Mouse (Mus musculus): Measurements from ENCODE around the gene Tbc1d13.
"Not testable (repeated sequence)": the region's sequence is repeated elsewhere in the genome, so short reads cannot be mapped to it uniquely, and the experiment has no call there.

Tbc1d13 gene

DNA sequence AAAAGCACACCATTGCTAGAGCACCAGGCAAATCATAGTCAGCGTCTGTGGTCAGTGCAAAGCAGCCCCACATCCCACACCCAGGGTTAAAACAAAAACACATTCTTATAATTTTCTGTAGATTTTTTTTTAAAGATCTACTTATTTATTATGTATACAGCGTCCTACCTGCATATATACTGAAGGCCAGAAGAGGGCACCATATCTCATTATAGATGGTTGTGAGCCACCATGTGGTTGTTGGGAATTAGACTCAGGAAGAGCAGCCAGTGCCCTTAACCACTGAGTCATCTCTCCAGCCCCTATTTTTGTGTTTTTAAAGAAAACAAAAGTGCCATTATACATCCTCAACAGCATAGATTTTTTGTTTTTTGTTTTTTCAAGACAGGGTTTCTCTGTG lies 4.8 kb upstream of the Tbc1d13 start:
- intact Hi-C loops (cut with DNase I): loop anchor here (5.0 kb wide), 1 partner anchor 34 kb away; no protein-coding TSS in a partner anchor

DNA sequence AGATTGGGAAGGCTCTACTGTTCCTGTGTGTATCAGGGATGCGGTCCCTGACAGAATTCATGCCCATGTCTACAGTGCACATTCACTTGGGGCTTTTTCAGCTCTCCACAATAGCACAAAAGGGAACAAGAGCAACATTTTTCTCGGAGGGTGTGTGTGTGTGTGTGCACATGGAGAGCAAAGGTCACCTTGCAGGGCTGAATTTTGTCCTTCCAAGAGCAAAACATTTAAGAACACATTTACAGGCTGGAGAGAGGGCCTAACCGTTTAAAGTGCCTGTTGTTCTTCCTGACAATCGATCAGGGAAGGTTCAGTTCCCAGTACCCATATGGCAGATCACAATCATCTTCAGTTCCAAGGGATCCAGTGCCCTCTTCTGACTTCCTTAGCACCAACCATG lies 3.4 kb upstream of the Tbc1d13 start:
- intact Hi-C loops (cut with DNase I): no loop called here

GRCm38 (mm10) chr2:30131240-30131639 lies 2.3 kb upstream of the Tbc1d13 start:
- intact Hi-C loops (cut with DNase I): not testable (repeated sequence)

DNA sequence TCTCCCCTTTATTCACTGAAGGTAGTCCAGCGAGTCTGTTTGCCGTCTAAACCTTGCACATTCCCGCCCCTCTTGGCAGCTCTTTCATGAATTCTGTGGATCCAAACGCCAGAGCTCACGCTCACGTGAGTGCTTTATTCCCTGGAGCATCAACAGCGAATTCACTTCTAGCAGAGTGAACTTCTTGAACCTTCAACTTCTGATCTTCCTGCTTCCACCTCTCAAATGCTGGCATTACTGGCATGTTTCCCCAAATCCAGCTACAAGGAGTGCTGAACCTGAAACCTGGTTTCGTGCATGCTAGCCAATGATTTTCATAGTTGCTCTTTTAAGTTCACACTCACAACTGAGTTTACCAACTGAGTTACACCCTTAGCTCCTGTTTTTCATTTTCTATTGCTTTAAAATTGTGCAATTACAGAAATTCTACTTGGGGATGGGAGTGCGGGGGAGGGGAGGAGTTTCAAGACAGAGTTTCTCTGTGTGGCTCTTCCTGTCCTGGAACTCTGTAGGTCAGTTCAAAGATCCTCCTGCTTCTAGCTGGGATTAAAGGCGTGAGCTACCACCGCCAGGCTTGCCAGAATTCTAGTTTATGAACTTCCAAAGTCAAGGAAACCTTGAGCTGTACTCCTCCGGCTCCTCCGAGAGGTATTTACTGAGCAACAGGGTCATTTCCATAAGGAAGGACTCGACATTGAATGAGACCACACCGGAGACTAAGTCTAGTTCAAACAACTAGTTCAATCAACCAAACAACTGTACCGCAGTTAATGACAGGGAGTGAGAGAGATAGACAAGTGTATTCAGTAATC lies 539 bp upstream of the Tbc1d13 start:
- intact Hi-C loops (cut with DNase I): no loop called here

DNA sequence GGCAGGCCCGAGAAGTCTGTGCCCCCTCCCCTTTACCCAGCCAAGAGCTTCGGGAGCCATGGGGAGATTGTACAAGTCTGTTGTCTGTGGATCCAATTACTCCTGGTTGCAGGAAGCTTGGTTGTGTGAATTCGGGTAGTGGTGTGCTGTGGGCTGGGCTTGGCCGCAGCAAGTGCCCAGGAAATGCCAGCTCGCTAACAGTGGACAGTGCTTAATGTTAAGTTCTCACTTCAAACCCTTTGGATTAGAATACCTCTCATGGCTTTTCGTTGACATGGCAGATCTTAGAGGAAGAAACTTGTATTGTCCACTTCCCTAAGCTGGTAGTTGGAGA lies 799 bp downstream of the Tbc1d13 start:
- intact Hi-C loops (cut with DNase I): no loop called here

GRCm38 (mm10) chr2:30134928-30135620 lies 1.5 kb downstream of the Tbc1d13 start:
- intact Hi-C loops (cut with DNase I): no loop called here

GRCm38 (mm10) chr2:30136458-30136857 lies 2.9 kb downstream of the Tbc1d13 start:
- intact Hi-C loops (cut with DNase I): no loop called here

DNA sequence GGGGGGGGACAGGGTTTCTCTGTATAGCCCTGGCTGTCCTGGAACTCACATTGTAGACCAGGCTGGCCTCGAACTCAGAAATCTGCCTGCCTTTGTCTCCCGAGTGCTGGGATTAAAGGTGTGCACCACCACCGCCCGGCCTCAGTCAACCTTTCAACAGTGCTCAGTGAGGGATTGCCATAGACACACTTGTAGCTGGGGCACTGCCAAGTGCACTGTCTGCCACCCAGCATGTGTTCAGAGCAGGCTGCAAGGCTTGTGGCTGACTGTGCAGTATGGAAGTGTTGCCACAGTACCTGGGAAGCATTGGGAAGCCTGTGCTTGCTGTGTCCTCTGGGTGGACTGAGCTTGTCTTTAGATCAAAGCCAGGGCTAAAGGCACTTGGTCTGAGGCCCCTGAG lies 6.5 kb downstream of the Tbc1d13 start:
- intact Hi-C loops (cut with DNase I): not testable (repeated sequence)

- intact Hi-C loops (cut with DNase I): no loop called here
These were observed 10.9 kb downstream of the Tbc1d13 start for GRCm38 (mm10) chr2:30144436-30144835.

DNA sequence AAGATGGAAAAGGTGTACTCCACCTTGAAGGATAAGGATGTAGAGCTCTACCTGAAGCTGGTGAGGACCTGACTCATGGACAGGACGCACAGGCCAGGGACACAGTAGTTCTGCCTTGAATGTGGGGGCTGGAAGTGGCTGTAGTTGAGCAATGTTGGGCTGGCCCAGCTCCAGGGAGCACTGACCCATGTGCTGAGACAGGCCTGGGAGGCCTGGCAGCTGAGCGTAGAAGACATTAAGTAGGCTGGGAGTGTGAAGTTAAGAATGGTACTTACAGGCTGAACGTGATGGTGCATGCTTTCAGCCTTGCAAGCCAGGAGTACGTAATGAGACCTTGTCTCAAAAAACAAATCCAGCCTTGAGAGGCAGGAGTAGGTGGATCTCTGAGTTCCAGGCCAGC lies 13.9 kb downstream of the Tbc1d13 start:
- intact Hi-C loops (cut with DNase I): no loop called here

- intact Hi-C loops (cut with DNase I): no loop called here
These were observed 18.3 kb downstream of the Tbc1d13 start for GRCm38 (mm10) chr2:30151840-30152239.

DNA sequence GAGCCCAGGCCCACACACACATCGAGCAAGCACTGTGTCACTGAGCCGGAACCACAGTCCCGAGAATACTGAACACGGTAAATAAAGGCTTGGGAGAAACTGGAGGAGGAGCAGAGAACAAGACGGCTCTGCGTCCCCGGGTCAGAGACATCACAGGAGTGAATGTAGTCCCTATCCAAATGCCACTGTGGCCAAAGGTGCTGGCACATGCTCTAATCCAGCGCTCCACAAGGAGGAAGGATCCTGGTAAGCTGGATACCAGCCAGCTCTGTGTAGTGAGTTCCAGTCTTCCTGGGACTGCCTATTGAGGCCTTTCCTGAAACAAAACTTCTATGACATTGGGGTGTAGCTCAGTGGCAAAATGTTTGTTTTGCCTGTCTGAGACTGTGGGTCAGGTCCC lies 19.1 kb downstream of the Tbc1d13 start:
- intact Hi-C loops (cut with DNase I): no loop called here

DNA sequence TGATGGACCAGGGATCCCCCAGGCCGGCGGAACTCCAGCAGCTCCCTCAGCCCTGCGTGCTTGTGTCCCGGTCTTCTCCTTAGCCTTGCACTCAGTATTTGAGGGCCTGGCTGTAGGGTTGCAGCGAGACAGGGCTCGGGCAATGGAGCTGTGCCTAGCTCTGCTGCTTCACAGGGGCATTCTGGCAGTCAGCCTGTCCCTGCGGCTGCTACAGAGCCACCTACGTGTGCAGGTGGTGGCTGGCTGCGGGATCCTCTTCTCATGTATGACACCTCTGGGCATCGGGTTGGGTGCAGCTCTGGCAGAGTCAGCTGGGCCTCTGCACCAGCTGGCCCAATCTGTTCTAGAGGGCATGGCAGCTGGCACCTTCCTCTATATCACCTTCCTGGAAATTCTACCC lies 26.3 kb downstream of the Tbc1d13 start:
- intact Hi-C loops (cut with DNase I): loop anchor here (5.0 kb wide), 1 partner anchor 33 kb away; no protein-coding TSS in a partner anchor

DNA sequence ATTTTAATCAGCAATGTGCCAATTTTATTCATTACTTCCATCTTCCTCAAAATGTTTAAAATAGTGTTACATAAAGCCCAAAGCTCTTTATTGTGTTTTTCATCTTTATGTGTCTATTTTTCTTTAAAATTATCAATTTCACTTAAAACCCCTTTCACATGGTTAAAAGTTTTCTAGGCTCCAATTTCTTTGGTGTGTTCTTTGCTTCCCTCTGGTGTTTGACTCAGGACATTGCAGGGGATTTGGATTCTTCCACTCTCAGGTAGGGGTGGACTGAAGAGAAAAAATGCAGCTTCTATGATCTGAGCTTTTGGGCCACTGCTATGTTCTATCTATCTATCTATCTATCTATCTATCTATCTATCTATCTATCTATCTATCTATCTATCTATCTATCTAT lies 28.3 kb downstream of the Tbc1d13 start:
- intact Hi-C loops (cut with DNase I): loop anchor here (5.0 kb wide), 1 partner anchor 35 kb away; no protein-coding TSS in a partner anchor

DNA sequence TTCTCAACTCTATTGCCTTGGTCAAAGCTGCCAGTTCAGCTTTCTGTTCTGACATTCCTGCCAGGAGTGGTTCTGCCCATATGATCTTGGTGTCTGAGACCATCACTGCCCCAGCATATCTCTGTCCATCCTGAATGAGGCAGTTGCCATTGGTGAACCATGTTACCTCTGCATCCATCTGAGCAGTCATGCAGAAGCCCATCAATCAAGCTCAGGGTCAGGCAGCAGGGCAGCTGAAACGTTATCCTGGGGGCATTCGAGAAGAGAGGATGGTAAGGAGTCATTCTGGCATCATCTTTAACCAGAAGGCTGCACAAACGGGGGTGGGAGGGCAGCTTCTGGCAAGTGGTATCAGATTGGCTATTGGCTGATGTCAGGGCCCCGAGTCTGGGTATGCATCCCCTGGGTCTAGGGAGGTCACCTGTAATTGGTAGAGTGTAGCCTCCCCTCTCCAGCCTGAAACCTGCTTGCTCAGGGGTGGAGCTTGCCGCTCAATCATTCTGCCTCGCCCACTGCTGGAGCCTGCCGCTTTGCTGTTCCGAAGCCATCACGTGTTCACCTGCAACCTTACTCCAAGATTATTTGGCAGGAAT lies 30.9 kb downstream of the Tbc1d13 start:
- intact Hi-C loops (cut with DNase I): loop anchor here (5.0 kb wide), 1 partner anchor 37 kb away; no protein-coding TSS in a partner anchor

DNA sequence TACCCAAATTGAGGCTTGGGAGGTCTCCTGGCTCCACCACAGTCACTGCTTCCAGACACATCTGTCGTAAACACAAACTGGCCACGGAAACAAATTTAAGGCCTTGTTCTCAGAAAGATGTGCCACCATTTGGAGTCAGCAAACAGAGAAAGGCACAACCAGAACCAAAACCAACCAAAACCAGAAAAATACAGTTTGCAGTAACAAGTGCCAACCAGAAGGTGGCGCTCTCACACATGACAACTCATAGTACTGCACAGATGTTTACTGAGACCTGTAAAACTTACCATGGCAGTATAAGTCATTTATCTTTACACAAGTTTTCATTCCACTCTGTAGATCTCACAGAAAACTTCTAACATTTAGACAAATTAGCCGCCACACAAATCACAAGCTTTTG lies 33.1 kb downstream of the Tbc1d13 start:
- intact Hi-C loops (cut with DNase I): no loop called here

- intact Hi-C loops (cut with DNase I): loop anchor here (10.0 kb wide), 1 partner anchor 63 kb away; the partner anchor contains the start of gene Lrrc8a
These were observed 37.9 kb downstream of the Tbc1d13 start, which contains the start of gene Endog for GRCm38 (mm10) chr2:30171371-30171996. Gene Endog, plus strand, starts transcription at chr2:30171493.

DNA sequence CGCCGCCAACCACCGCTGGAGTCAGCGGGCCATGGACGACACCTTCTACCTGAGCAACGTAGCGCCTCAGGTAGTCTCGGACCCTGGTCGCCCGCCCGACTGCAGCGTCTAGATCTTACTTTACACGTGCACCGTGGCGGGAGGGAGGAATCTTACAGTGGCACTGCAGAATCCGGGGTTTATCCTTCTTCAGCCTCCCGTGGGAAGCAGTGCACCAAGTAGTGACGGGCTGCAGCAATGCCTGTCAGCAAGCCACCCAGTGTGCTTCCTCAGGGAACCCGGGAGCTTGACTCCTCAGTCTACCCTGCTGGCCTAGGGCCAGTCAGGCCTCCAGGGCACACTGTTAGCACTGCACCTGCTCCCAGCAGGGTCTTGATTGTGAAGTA lies 38.4 kb downstream of the Tbc1d13 start:
- intact Hi-C loops (cut with DNase I): loop anchor here (10.0 kb wide), 1 partner anchor 63 kb away; the partner anchor contains the start of gene Lrrc8a

DNA sequence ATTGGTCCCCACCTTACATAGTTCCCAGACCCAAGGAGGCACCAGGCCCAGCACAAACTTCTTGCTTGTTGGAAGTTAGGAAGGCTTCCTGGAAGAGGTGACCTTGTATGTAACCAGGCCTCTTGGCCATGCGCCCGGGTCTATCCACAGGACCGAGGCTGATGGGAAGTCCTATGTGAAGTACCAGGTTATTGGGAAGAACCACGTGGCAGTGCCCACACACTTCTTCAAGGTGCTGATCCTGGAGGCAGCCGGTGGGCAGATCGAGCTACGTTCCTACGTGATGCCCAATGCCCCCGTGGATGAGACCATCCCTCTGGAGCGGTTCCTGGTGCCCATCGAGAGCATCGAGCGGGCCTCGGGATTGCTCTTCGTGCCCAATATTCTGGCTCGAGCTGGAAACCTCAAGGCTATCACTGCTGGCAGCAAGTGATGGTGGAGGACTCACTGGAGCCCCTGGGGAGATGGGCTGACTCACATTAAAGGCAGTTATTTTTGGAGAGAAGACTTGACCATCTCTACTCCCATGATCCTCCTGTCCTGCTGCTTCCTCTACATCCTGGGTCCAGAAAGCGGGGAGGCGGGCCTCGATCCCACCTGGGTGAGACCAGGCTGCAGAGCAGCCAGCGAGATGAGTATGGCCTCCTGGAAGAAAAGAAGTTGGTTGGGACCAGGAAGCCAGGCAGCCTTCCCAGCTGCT lies 40.1 kb downstream of the Tbc1d13 start:
- intact Hi-C loops (cut with DNase I): loop anchor here (10.0 kb wide), 1 partner anchor 61 kb away; the partner anchor contains the start of gene Lrrc8a

DNA sequence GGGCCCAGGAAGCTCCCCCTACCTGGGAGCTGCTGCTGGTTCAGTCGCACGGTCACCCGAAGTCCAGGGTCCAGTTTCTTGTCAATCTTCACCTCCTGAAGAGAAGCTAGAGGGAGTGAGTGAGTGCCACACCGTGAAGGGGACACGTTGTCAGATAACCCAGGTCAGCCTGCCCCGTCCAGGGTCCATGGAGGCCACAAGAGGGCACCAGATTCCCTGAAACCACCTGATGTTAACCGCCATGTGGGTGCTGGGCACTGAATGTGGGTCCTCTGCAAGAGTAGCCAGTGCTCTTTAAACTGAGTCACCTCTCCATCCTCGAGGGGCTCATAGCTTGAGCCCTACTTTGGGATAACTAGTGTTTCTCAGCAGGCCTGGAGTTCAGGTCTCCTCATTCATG lies 42.4 kb downstream of the Tbc1d13 start:
- intact Hi-C loops (cut with DNase I): loop anchor here (5.0 to 10.0 kb wide), 2 partner anchors 59 to 96 kb away; partner anchors contain the start of gene Lrrc8a

DNA sequence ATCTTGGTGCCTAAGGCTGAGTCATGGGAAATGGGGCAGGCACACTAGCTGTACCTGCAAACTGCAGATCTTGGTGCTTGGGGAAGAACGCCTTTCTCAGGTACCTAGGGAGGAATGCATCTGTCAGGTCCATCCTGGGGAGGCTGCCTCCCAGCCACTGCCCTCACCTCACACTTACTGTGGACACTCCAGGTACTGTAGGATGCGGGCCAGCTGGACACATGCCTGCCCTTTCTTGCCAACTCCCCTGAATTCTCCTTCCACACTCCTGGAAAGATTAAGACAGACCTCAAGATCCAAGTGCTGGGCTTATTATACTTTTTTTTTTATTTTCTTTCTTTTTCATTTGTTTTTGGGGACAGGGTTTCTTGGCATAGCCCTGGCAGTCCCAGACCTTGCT lies 43.0 kb downstream of the Tbc1d13 start:
- intact Hi-C loops (cut with DNase I): loop anchor here (5.0 to 10.0 kb wide), 2 partner anchors 58 to 96 kb away; partner anchors contain the start of gene Lrrc8a
